8 mouse cellular contexts compared by ENCODE assay signal in genomic region chr19:6305517-6306115, GRCm38 (mm10). TPM values are rescaled to one million over a fixed set of nuclear protein-coding genes. Genes with fewer than 3 reads are reported as not detected.
DNase-seq lines count a peak whose midpoint lies in the region; ATAC-seq and TF ChIP-seq lines count a peak whose summit lies in the region.

No protein-coding gene starts in this region.

- H3K27me3 ChIP-seq in heart, embryonic 14.5 days (ENCODE audit: control insufficient read depth, insufficient read depth, low read length) = no peaks in the 10 kb centered on the region
- no peaks in the 10 kb centered on the region for H3K27me3 ChIP-seq in hindbrain, embryonic 10.5 days (ENCODE audit: insufficient read depth, poor library complexity, severe bottlenecking)

- H3K9ac ChIP-seq in heart, embryonic 14.5 days (ENCODE audit: low read length) = peak overlapping the region; percentile 77

- peaks cover 4 to 14% of the 10 kb centered on the region in 2 experiments for H3K4me1 ChIP-seq in heart, embryonic 14.5 days (ENCODE audit: control insufficient read depth in 2 of 2, insufficient read depth in 2 of 2, low read length in 2 of 2)
- peaks cover 37% of the 10 kb centered on the region for H3K4me1 ChIP-seq in bone marrow macrophage, adult 2 months (ENCODE audit: control insufficient read depth, insufficient read depth, low read length)
- peaks cover 46% of the 10 kb centered on the region for H3K4me1 ChIP-seq in hindbrain, embryonic 10.5 days (replicated peaks)

- H3K27ac ChIP-seq in heart, embryonic 14.5 days (replicated peaks in 1 of 2; ENCODE audit: control insufficient read depth in 1 of 2, insufficient read depth in 1 of 2, low read depth in 2 of 2, low read length in 2 of 2) = peak overlapping the region in 1 of 2 experiments; percentile 72; a peak in 2 of 4 replicates
- no peak overlapping the region for H3K27ac ChIP-seq in bone marrow macrophage, adult 2 months (ENCODE audit: insufficient read depth, low read depth, low read length)
- H3K27ac ChIP-seq in hindbrain, embryonic 10.5 days = peak overlapping the region; percentile 89

- intact Hi-C loops in heart, postnatal 14 days (cut with DNase I) = loop anchor here (1.0 to 2.0 kb wide), 2 partner anchors 25 to 37 kb away; no protein-coding TSS in a partner anchor

- H3K36me3 ChIP-seq in heart, embryonic 14.5 days (ENCODE audit: control insufficient read depth, insufficient read depth, low read length) = peaks cover 11% of the 10 kb centered on the region
- peaks cover 15% of the 10 kb centered on the region for H3K36me3 ChIP-seq in hindbrain, embryonic 10.5 days

- no peak for ATAC-seq in heart, embryonic 14.5 days (ENCODE audit: insufficient number of reproducible peaks, insufficient read depth, low FRiP score, low read depth)

- no peaks in the 10 kb centered on the region for H3K9me3 ChIP-seq in heart, embryonic 14.5 days (ENCODE audit: control insufficient read depth, low read length)
- no peaks in the 10 kb centered on the region for H3K9me3 ChIP-seq in hindbrain, embryonic 10.5 days

- DNase-seq in heart, postnatal 14 days = no peak
- DNase-seq in hindbrain, embryonic 10.5 days (ENCODE audit: low spot score) = no peak
- DNase-seq in mesoderm, embryonic 11.5 days (ENCODE audit: low read depth, low spot score) = peak; percentile 11
- DNase-seq in embryo, embryonic 11 days = no peak
- DNase-seq in retina, postnatal 1 day = no peak
- DNase-seq in spleen, postnatal 10 days (ENCODE audit: low spot score in 2 of 2) = no peak

- peak overlapping the region; percentile 70 to 75 for H3K4me3 ChIP-seq in heart, embryonic 14.5 days (ENCODE audit: control insufficient read depth in 1 of 2, insufficient read depth in 1 of 2, low read depth in 1 of 2, low read length in 2 of 2)
- peak overlapping the region; percentile 56; the same call in 1 of the 2 replicates for H3K4me3 ChIP-seq in bone marrow macrophage, adult 2 months (ENCODE audit: insufficient read depth, low read length)
- peak overlapping the region; percentile 85 for H3K4me3 ChIP-seq in hindbrain, embryonic 10.5 days

- H3K4me2 ChIP-seq in heart, embryonic 14.5 days (ENCODE audit: low read length) = peak overlapping the region; percentile 74

- TF ChIP-seq POLR2A in bone marrow macrophage, adult 2 months (IDR thresholded peaks at IDR 0.05; ENCODE audit: borderline replicate concordance, low read depth, low read length) = no peak

- WGBS in heart, embryonic 14.5 days = 54% methylated on average over 8 of the region's 8 CpGs
- 56% methylated on average over 8 of the region's 8 CpGs for whole genome bisulfite sequencing in hindbrain, embryonic 10.5 days

- TF ChIP-seq CTCF in bone marrow macrophage, adult 2 months (IDR thresholded peaks at IDR 0.05; ENCODE audit: low read depth, low read length) = no peak

RNA-seq across cellular contexts. Expression of gene Cdc42bpg, which starts 0.6 kb away (rescaled TPM):
- polyA plus RNA-seq in heart, embryonic 14.5 days (2014; fragmentation: Nextera tagmentation; extraction: Ambion mirVana) = 0.43 and 0.78 TPM in 2 replicates
- 1 to 10 TPM; 8.9 to 9.8 TPM for total RNA-seq in heart, postnatal 14 days (2021)
- polyA plus RNA-seq in bone marrow macrophage, adult 2 months (2012; ENCODE audit: insufficient read depth, insufficient read length, missing spikeins) = 6.9 and 7.0 TPM in 2 replicates
- 0.29 and 0.37 TPM in 2 replicates for polyA plus RNA-seq in hindbrain, embryonic 10.5 days (2016; fragmentation: Nextera tagmentation; extraction: Ambion mirVana)

RNA-seq across cellular contexts. Expression of gene Ehd1, which starts 29.1 kb away (rescaled TPM):
- 51.7 and 60.0 TPM in 2 replicates for polyA plus RNA-seq in heart, embryonic 14.5 days (2014; fragmentation: Nextera tagmentation; extraction: Ambion mirVana)
- total RNA-seq in heart, postnatal 14 days (2021) = 100 to 1,000 TPM; 163 to 172 TPM
- polyA plus RNA-seq in bone marrow macrophage, adult 2 months (2012; ENCODE audit: insufficient read depth, insufficient read length, missing spikeins) = 91.9 and 96.3 TPM in 2 replicates
- polyA plus RNA-seq in hindbrain, embryonic 10.5 days (2016; fragmentation: Nextera tagmentation; extraction: Ambion mirVana) = 87.8 and 103 TPM in 2 replicates

RNA-seq across cellular contexts. Expression of gene Men1, which starts 29.2 kb away (rescaled TPM):
- 23.3 and 24.1 TPM in 2 replicates for polyA plus RNA-seq in heart, embryonic 14.5 days (2014; fragmentation: Nextera tagmentation; extraction: Ambion mirVana)
- 10 to 100 TPM; 18.2 to 18.5 TPM for total RNA-seq in heart, postnatal 14 days (2021)
- polyA plus RNA-seq in bone marrow macrophage, adult 2 months (2012; ENCODE audit: insufficient read depth, insufficient read length, missing spikeins) = 28.1 and 29.1 TPM in 2 replicates
- 125 and 129 TPM in 2 replicates for polyA plus RNA-seq in hindbrain, embryonic 10.5 days (2016; fragmentation: Nextera tagmentation; extraction: Ambion mirVana)

RNA-seq across cellular contexts. Expression of gene Map4k2, which starts 35.3 kb away (rescaled TPM):
- polyA plus RNA-seq in heart, embryonic 14.5 days (2014; fragmentation: Nextera tagmentation; extraction: Ambion mirVana) = 9.0 and 13.0 TPM in 2 replicates
- 10 to 100 TPM; 56.3 TPM for total RNA-seq in heart, postnatal 14 days (2021)
- polyA plus RNA-seq in bone marrow macrophage, adult 2 months (2012; ENCODE audit: insufficient read depth, insufficient read length, missing spikeins) = 57.4 and 58.5 TPM in 2 replicates
- 13.1 and 14.7 TPM in 2 replicates for polyA plus RNA-seq in hindbrain, embryonic 10.5 days (2016; fragmentation: Nextera tagmentation; extraction: Ambion mirVana)

RNA-seq across cellular contexts. Expression of gene Sf1, which starts 57.9 kb away (rescaled TPM):
- 86.9 and 93.1 TPM in 2 replicates for polyA plus RNA-seq in heart, embryonic 14.5 days (2014; fragmentation: Nextera tagmentation; extraction: Ambion mirVana)
- 100 to 1,000 TPM; 102 to 105 TPM for total RNA-seq in heart, postnatal 14 days (2021)
- 159 and 170 TPM in 2 replicates for polyA plus RNA-seq in bone marrow macrophage, adult 2 months (2012; ENCODE audit: insufficient read depth, insufficient read length, missing spikeins)
- 198 and 221 TPM in 2 replicates for polyA plus RNA-seq in hindbrain, embryonic 10.5 days (2016; fragmentation: Nextera tagmentation; extraction: Ambion mirVana)
